Mouse (Mus musculus): ENCODE measurements around the gene Hist1h4f. TPM values are rescaled to one million over a fixed set of nuclear protein-coding genes. Genes with fewer than 3 reads are reported as not detected.
A peak's percentile ranks its signal among the peaks of the same experiment; 100 is the strongest.
"Not testable (repeated sequence)": the region's sequence is repeated elsewhere in the genome, so short reads cannot be mapped to it uniquely, and the experiment has no call there.

The Hist1h4f gene
- polyA plus RNA-seq, 1 experiment from 2014 or later, result 0.95 TPM

GRCm38 (mm10) chr13:23585442-23586098 lies 34.1 kb upstream of the Hist1h4f start:
- peak overlapping the region; percentile 90 for H3K4me2 ChIP-seq
- H3K4me1 ChIP-seq (replicated peaks), result peaks cover 19% of the 10 kb centered on the region
- peak overlapping the region; percentile 88 for H3K9ac ChIP-seq
- not testable (repeated sequence) for H3K9me3 ChIP-seq (replicated peaks); H3K27me3 ChIP-seq (replicated peaks); H3K36me3 ChIP-seq
- H3K4me3 ChIP-seq, result peak overlapping the region; percentile 55
- 0% methylated on average over 34 of the region's 36 CpGs for WGBS
- peak overlapping the region; percentile 97 for H3K27ac ChIP-seq (ENCODE audit: poor library complexity, severe bottlenecking)
- peak; percentile 87 for ATAC-seq (ENCODE audit: insufficient number of reproducible peaks, low FRiP score)

- under 1% methylated on average over 21 of the region's 21 CpGs for WGBS
- Histone ChIP-seq H3K9me3 (replicated peaks) (no peaks in the 10 kb centered on the region), H3K4me2 (peak overlapping the region; percentile 90), H3K36me3 (no peaks in the 10 kb centered on the region), H3K9ac (peak overlapping the region; percentile 88), H3K27ac (ENCODE audit: poor library complexity, severe bottlenecking) (peak overlapping the region; percentile 97), H3K4me3 (peak overlapping the region; percentile 55), H3K27me3 (replicated peaks) (no peaks in the 10 kb centered on the region), H3K4me1 (replicated peaks) (peaks cover 19% of the 10 kb centered on the region)
- no peak for ATAC-seq (ENCODE audit: insufficient number of reproducible peaks, low FRiP score)
Measured at GRCm38 (mm10) chr13:23585029-23585441, 33.6 kb upstream of the Hist1h4f start.

GRCm38 (mm10) chr13:23584331-23584730 lies 32.9 kb upstream of the Hist1h4f start:
- Histone ChIP-seq H3K9me3 (replicated peaks) (no peaks in the 10 kb centered on the region), H3K27ac (ENCODE audit: poor library complexity, severe bottlenecking) (peak overlapping the region; percentile 97), H3K4me3 (peak overlapping the region; percentile 17; the same call in 1 of the 2 replicates), H3K4me2 (peak overlapping the region; percentile 62), H3K4me1 (replicated peaks) (peaks cover 19% of the 10 kb centered on the region), H3K27me3 (replicated peaks) (no peaks in the 10 kb centered on the region), H3K36me3 (no peaks in the 10 kb centered on the region), H3K9ac (peak overlapping the region; percentile 61)
- no peak for ATAC-seq (ENCODE audit: insufficient number of reproducible peaks, low FRiP score)

DNA sequence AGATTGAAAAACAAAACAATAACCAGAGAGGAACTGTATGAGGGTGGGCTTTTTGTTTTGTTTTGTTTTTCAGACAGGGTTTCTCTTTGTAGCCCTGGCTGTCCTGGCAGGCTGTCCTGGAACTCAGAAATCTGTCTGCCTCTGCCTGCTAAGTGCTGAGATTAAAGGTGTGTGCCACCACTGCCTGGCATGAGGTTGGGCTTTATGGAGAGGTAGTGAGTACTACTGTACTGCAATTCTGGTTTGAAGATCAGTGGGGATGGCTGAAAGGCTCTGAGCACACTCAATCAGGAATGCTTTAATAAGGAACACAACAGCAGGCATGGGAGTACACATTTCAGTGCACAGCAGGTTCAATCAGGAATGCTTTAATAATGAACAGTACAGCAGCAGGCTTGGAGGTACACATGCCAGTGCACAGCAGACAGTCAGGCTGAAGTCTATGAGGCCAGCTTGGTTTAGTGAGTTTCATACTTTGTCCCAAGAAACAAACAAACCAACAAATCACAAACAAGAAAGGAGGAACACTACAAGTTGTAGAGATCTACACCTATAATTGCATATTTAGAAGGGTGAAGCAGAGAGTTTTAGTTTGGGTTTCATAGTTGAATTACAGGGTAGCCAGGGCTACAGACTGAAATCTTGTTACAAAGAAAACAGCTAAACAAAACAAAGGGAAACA lies 32.1 kb upstream of the Hist1h4f start:
- no peaks in the 10 kb centered on the region for H3K27me3 ChIP-seq (replicated peaks)
- no peaks in the 10 kb centered on the region for H3K36me3 ChIP-seq
- ATAC-seq (ENCODE audit: insufficient number of reproducible peaks, low FRiP score), result no peak
- H3K9me3 ChIP-seq (replicated peaks), result no peaks in the 10 kb centered on the region
- no peak overlapping the region for H3K4me2 ChIP-seq
- peak overlapping the region; percentile 65 for H3K27ac ChIP-seq (ENCODE audit: poor library complexity, severe bottlenecking)
- peaks cover 19% of the 10 kb centered on the region for H3K4me1 ChIP-seq (replicated peaks)
- 0 out of 2 replicates have a peak overlapping the region, but pooled peaks have one; percentile 12 for H3K9ac ChIP-seq
- H3K4me3 ChIP-seq, result 0 out of 2 replicates have a peak overlapping the region, but pooled peaks have one; percentile 9

DNA sequence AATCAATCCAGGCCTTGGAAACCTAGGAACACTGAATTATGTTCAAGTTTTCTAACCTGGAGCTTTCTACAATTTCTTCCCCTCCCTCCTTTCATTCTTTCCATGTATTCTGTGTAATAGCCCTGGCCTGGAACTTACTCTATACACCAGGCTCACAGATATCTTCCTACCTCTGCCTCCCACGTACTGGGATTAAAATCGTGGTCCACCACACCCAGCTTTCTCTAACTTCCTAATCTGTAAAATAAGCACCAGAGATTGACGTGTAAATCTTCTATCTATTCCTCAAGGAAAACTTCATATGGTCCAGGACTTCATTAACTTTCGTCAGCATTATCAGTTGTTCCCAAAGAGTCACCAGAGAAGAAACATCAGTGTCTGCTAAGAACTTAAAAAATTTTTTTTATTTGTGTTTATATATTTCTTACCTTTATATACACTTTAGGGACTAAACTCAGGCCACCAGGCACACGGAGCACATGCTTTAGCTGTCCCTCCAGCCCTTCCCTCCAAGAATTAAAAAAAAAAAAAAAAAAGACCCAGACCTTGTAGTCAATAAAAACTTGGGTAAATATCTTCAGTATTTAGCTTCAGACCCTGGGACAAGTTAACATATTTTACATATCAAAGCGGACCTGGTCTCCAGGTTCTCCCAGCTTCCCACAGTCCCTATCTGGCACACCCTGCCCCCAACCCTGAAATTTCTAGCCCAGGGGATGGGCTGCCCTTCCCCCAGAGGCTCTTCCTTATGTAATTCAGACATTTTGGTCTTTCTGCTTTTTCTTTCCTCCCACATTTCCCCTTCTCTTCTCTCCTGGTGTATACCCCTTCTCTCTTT lies 31.0 kb upstream of the Hist1h4f start:
- no peak for ATAC-seq (ENCODE audit: insufficient number of reproducible peaks, low FRiP score)
- Histone ChIP-seq H3K27me3 (replicated peaks) (no peaks in the 10 kb centered on the region), H3K9me3 (replicated peaks) (no peaks in the 10 kb centered on the region), H3K4me3 (peak overlapping the region; percentile 45), H3K27ac (ENCODE audit: poor library complexity, severe bottlenecking) (peak overlapping the region; percentile 65), H3K4me1 (replicated peaks) (peaks cover 19% of the 10 kb centered on the region), H3K36me3 (no peaks in the 10 kb centered on the region), H3K9ac (peak overlapping the region; percentile 69), H3K4me2 (peak overlapping the region; percentile 71)
- WGBS, result 12% methylated on average over 6 of the region's 6 CpGs

DNA sequence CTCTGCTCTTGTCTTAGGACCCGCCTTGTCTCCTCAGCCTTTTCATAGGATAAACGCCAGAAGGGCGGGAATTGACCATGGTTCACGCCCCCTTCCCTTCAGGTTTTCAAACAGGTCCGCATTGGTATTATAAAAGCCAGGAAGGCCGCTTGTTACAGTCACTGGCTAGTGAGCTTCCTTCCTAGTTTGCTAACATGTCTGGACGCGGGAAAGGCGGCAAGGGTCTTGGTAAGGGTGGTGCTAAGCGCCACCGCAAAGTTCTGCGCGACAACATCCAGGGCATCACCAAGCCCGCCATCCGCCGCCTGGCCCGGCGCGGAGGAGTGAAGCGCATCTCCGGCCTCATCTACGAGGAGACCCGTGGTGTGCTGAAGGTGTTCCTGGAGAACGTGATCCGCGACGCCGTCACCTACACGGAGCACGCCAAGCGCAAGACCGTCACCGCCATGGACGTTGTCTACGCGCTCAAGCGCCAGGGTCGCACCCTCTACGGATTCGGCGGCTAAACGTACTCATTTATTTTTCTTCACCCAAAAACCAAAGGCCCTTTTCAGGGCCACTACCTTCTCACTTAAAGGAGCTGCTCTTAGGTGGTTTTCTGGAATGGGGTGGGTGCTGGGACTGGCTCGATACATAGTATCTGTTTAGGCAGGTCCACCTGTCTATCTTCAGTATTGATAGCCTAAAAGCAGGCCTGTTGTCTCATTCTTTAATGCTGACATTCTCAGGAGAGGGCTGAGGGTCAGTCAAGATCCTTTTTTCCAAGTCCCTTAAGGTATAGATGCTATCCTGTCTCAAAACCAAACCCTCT lies 30.2 kb upstream of the Hist1h4f start, which contains the start of gene Hist1h4d:
Hist1h4d (plus strand) TSS at position 191 of the 811 bp plus-strand sequence.
- WGBS, result under 1% methylated on average over 43 of the region's 43 CpGs
- ATAC-seq (ENCODE audit: insufficient number of reproducible peaks, low FRiP score), result peak; percentile 88

DNA sequence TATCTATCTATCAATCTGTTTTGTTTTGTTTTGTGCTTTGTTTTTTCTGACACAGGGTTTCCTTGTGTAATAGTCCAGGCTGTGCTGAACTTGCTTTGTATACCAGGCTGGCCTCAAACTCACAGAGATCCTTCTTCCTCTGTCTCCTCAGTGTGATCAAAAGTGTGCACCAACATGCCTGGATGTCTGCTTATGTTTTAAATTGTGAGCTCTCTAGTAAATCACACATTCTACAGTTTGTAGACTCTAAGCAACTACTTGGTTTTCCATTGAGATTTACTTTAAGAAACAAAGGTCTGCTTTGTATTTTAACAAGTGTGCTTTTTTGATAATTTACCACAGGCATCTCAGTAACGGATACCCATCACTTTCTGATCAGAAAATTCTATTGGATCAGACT lies 26.4 kb upstream of the Hist1h4f start:
- H3K4me3 ChIP-seq, result no peak overlapping the region
- H3K9me3 ChIP-seq (replicated peaks), result no peaks in the 10 kb centered on the region
- H3K27me3 ChIP-seq (replicated peaks), result no peaks in the 10 kb centered on the region
- peaks cover 24% of the 10 kb centered on the region for H3K4me1 ChIP-seq (replicated peaks)
- H3K36me3 ChIP-seq, result no peaks in the 10 kb centered on the region
- ATAC-seq (ENCODE audit: insufficient number of reproducible peaks, low FRiP score), result no peak
- 87% methylated on average over 1 of the region's 1 CpGs for WGBS
- H3K4me2 ChIP-seq, result no peak overlapping the region
- no peak overlapping the region for H3K27ac ChIP-seq (ENCODE audit: poor library complexity, severe bottlenecking)
- H3K9ac ChIP-seq, result no peak overlapping the region

More for the DNA sequence above, 30.2 kb upstream of the Hist1h4f start, which contains the start of gene Hist1h4d:
- H3K4me2 ChIP-seq, result peak within 1 kb of the TSS; percentile 71
- H3K4me1 ChIP-seq (replicated peaks), result peaks cover 24% of the 10 kb centered on the region
- H3K27me3 ChIP-seq (replicated peaks), result no peaks in the 10 kb centered on the region
- peak within 1 kb of the TSS; percentile 69 for H3K9ac ChIP-seq
- H3K4me3 ChIP-seq, result peak within 1 kb of the TSS; percentile 45
- peak within 1 kb of the TSS; percentile 65 for H3K27ac ChIP-seq (ENCODE audit: poor library complexity, severe bottlenecking)
- H3K9me3 ChIP-seq (replicated peaks), result no peaks in the 10 kb centered on the region
- no peaks in the 10 kb centered on the region for H3K36me3 ChIP-seq

GRCm38 (mm10) chr13:23576906-23577639 lies 25.6 kb upstream of the Hist1h4f start:
- Histone ChIP-seq H3K4me2 (peak overlapping the region; percentile 85), H3K4me3 (peak overlapping the region; percentile 57), H3K9me3 (replicated peaks) (no peaks in the 10 kb centered on the region), H3K9ac (peak overlapping the region; percentile 89), H3K36me3 (no peaks in the 10 kb centered on the region), H3K27me3 (replicated peaks) (no peaks in the 10 kb centered on the region), H3K4me1 (replicated peaks) (peaks cover 20% of the 10 kb centered on the region), H3K27ac (ENCODE audit: poor library complexity, severe bottlenecking) (peak overlapping the region; percentile 82)
- WGBS, result 58% methylated on average over 6 of the region's 6 CpGs
- no peak for ATAC-seq (ENCODE audit: insufficient number of reproducible peaks, low FRiP score)

DNA sequence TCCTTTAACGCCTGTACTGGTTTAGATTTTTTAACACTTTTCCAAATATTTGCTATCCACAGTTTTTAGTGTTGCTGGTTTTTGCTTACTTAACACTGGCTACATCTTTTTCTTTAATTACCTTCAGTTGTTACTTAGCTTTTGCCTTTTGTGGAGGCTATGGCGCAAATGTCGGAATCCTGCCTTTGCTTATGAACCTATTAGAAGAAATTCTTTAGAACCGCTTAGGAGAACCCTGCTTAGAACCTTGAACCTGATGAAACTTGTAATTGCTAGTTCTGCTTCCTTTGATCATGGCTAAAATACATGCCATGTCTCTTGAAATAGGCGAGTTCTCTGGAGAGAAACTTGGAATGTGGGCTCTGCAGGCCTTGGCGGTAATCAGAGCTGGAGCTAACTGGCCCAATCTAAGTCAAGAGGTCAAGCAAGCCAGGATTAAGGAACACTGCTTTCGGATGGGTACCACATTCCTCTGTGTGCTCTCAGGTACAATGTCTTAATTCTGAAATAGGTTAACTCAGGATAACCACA lies 25.0 kb upstream of the Hist1h4f start:
- Histone ChIP-seq H3K4me1 (replicated peaks) (peaks cover 17% of the 10 kb centered on the region), H3K4me3 (peak overlapping the region; percentile 57), H3K27me3 (replicated peaks) (no peaks in the 10 kb centered on the region), H3K36me3 (no peaks in the 10 kb centered on the region), H3K9me3 (replicated peaks) (no peaks in the 10 kb centered on the region), H3K9ac (peak overlapping the region; percentile 89), H3K27ac (ENCODE audit: poor library complexity, severe bottlenecking) (peak overlapping the region; percentile 82), H3K4me2 (peak overlapping the region; percentile 85)
- ATAC-seq (ENCODE audit: insufficient number of reproducible peaks, low FRiP score), result no peak
- 15% methylated on average over 7 of the region's 7 CpGs for WGBS

GRCm38 (mm10) chr13:23575864-23576313 lies 24.4 kb upstream of the Hist1h4f start:
- Histone ChIP-seq H3K4me2 (peak overlapping the region; percentile 85), H3K9ac (peak overlapping the region; percentile 89), H3K27ac (ENCODE audit: poor library complexity, severe bottlenecking) (peak overlapping the region; percentile 82), H3K4me1 (replicated peaks) (peaks cover 17% of the 10 kb centered on the region), H3K4me3 (peak overlapping the region; percentile 57)
- ATAC-seq (ENCODE audit: insufficient number of reproducible peaks, low FRiP score); H3K36me3 ChIP-seq; H3K9me3 ChIP-seq (replicated peaks); H3K27me3 ChIP-seq (replicated peaks): not testable (repeated sequence)
- under 1% methylated on average over 19 of the region's 40 CpGs for WGBS

Measured in heart, embryonic 12.5 days (tissue).